Mouse (Mus musculus): ENCODE measurements around the gene Gadd45gip1. TPM values are rescaled to one million over a fixed set of nuclear protein-coding genes. Genes with fewer than 3 reads are reported as not detected.

The Gadd45gip1 gene
- polyA plus RNA-seq, 1 experiment from 2014 or later: 49.5 TPM

DNA sequence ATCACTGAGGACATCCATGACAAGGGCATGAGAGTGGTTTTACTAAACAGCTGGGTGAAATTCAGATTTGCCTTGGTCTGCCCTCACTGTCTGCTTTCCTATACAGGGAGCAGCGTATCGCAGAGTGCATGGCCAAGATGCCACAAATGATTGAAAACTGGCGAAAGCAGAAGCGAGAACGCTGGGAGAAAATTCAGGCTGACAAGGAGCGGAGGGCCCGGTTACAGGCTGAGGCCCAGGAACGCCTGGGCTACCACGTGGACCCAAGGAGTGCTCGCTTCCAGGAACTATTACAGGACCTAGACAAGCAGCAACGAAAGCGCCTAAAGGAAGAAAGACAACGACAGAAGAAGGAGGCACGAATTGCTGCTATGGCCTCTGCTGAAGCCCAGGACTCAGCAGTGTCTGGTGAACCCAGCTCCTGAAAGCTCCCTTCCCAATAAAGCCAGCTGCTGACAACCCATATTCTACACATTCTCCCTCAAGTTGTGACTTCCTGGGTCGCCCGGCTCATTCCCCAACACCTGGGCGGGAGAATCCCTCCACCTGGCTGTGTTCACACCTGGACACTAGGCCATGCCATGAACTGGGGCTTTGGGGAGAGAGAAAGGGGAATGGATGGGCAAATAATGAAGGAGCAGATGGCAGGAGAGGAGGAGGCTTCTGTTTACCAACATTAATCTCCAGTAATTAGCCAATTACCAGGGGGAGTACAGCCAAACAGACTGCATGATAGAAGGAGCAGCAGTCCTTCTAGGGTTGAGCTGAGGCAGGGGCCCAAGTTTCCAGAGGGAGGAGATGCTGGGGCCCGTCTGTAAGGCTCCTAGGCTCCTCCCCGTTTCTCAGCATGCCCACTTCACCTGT lies 2.9 kb downstream of the Gadd45gip1 start:
- Histone ChIP-seq H3K27ac (ENCODE audit: low read length) (peak overlapping the region; percentile 21; the same call in 1 of the 2 replicates), H3K4me3 (replicated peaks; ENCODE audit: low read length) (no peak overlapping the region), H3K9me3 (replicated peaks; ENCODE audit: control insufficient read depth, low read length) (no peaks in the 10 kb centered on the region), H3K27me3 (ENCODE audit: control insufficient read depth, insufficient read depth, low read length) (no peaks in the 10 kb centered on the region), H3K4me1 (ENCODE audit: control insufficient read depth, insufficient read depth, low read length) (peaks cover 20% of the 10 kb centered on the region), H3K4me2 (ENCODE audit: low read depth, low read length) (no peak overlapping the region), H3K36me3 (ENCODE audit: control insufficient read depth, insufficient read depth, low read length) (peaks cover 25% of the 10 kb centered on the region; the same call in 1 of the 2 replicates), H3K9ac (ENCODE audit: low read length) (no peak overlapping the region)
- no peak for ATAC-seq (ENCODE audit: insufficient read depth, low FRiP score)
- 82% methylated on average over 19 of the region's 19 CpGs for WGBS

DNA sequence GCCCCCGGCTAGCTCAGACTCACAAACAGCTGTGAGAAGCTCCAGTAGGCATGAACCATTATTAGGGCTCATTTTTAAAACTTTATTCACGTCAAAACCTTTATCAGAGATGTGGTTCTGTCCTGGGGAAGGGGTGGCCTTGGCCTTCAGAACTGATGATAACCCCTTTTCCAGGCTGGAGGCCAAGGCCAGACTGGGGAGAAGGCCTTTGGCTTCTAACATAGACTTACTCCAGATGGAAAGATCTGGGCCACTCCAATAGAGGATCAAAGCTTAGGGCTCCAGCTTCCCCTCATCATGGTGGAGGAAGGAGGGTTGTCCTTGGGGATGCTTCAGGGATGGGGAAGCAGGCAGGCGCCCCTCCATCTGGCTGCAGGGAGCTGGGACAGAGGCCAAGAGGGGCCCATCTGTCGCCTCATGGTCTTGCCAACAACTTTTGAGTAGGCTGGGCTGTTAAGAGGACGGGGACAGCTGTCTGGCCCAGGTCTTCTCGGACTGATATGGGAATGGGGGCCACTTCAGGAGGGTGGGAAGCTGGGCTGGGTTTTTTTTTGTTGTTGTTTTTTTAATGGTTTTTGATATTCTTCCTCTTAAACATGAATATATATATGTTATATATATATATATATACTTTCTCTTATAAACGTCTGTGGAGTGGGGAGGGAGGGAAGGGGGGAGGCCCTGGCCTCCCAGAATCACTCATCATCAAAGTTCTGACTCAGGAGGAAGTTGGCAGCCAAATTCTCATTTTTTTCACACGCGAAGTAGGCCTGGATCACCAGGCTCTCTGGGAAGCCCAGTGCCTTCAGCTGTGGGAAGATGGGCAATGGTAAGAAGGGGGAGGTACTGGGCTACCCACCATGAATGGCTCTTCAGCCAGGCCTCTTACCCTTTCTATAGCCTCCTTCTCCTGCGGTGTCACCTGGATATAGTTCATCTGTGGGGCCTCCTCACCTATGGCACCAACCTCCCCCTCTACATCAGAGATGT lies 3.8 kb downstream of the Gadd45gip1 start:
- Histone ChIP-seq H3K9ac (ENCODE audit: low read length) (0 out of 2 replicates have a peak overlapping the region, but pooled peaks have one; percentile 9), H3K27ac (ENCODE audit: low read length) (peak overlapping the region; percentile 52), H3K4me2 (ENCODE audit: low read depth, low read length) (no peak overlapping the region), H3K27me3 (ENCODE audit: control insufficient read depth, insufficient read depth, low read length) (no peaks in the 10 kb centered on the region), H3K9me3 (replicated peaks; ENCODE audit: control insufficient read depth, low read length) (no peaks in the 10 kb centered on the region), H3K4me3 (replicated peaks; ENCODE audit: low read length) (no peak overlapping the region), H3K36me3 (ENCODE audit: control insufficient read depth, insufficient read depth, low read length) (peaks cover 25% of the 10 kb centered on the region; the same call in 1 of the 2 replicates), H3K4me1 (ENCODE audit: control insufficient read depth, insufficient read depth, low read length) (peaks cover 26% of the 10 kb centered on the region)
- ATAC-seq (ENCODE audit: insufficient read depth, low FRiP score): peak; percentile 28; the same call in 1 of the 2 replicates
- WGBS: 56% methylated on average over 10 of the region's 10 CpGs

DNA sequence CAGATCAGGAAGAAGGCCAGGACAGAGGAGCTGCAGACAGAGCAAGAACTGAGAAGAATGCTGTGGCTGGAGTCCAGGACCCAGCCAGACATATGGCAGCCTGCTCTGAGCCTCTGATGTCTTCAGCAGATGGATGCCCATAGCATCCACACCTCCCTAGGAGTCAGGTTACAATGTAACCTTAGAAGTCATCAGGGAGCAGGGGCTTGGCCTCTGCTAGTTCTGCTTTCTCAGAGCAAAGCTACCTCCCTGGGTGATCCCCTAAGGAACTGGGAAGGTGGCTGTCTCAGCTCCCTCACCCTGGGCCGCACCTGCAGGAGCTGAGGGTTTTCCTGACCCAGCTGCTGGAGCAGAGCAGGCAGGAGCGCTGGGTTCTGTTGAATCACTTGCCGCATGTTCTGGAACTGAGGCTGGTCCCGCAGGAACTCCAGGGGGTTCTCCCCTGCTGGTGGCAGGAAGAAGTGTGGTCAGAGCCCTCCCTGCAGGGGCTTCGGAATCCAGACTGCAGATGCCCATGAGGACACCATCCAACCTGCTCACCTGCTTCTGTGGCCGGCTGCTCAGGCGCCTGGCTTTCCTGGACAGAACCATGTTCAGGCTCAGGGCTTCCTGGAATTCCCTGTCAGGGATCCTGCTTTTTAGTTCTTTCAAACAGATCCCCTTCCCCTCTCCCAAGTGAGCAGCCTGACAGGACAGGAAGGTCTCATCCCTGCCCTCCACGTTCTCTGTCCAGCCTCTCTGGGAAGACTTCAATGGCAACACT lies 6.0 kb downstream of the Gadd45gip1 start:
- Histone ChIP-seq H3K4me3 (replicated peaks; ENCODE audit: low read length) (no peak overlapping the region), H3K27me3 (ENCODE audit: control insufficient read depth, insufficient read depth, low read length) (no peaks in the 10 kb centered on the region), H3K9ac (ENCODE audit: low read length) (no peak overlapping the region), H3K4me2 (ENCODE audit: low read depth, low read length) (no peak overlapping the region), H3K36me3 (ENCODE audit: control insufficient read depth, insufficient read depth, low read length) (peaks cover 33% of the 10 kb centered on the region), H3K9me3 (replicated peaks; ENCODE audit: control insufficient read depth, low read length) (no peaks in the 10 kb centered on the region), H3K27ac (ENCODE audit: low read length) (no peak overlapping the region), H3K4me1 (ENCODE audit: control insufficient read depth, insufficient read depth, low read length) (peaks cover 26% of the 10 kb centered on the region)
- ATAC-seq (ENCODE audit: insufficient read depth, low FRiP score): no peak
- WGBS: 48% methylated on average over 8 of the region's 8 CpGs

DNA sequence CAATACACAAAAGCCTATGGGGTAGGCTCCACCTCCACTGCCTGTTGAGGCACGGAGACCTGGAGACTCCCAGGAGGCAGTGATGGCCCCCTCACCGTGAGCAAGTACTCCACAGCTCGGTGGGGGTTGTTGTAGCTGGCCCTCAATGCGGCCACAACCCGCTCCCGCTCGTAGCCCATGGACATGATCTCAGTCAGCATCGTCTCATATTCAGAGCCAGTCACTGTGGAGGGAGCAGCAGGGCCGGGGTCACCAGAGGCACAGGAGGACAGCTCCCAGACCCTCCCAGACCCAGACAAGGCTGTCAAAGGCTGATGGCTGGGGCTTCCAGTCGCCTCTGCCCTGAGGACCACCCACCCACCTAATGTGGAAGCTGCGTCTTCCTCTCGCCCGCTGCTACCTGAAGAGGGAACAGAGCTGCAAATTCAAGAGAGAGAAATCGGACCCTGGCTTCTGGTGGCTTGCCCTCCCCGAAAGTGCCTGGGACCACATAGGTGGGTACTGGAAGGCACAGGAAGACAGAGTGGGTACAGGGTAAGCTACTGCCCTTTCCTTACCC lies 6.7 kb downstream of the Gadd45gip1 start:
- Histone ChIP-seq H3K4me2 (ENCODE audit: low read depth, low read length) (no peak overlapping the region), H3K36me3 (ENCODE audit: control insufficient read depth, insufficient read depth, low read length) (peaks cover 40% of the 10 kb centered on the region), H3K4me3 (replicated peaks; ENCODE audit: low read length) (no peak overlapping the region), H3K9ac (ENCODE audit: low read length) (no peak overlapping the region), H3K27me3 (ENCODE audit: control insufficient read depth, insufficient read depth, low read length) (no peaks in the 10 kb centered on the region), H3K27ac (ENCODE audit: low read length) (no peak overlapping the region), H3K4me1 (ENCODE audit: control insufficient read depth, insufficient read depth, low read length) (peaks cover 22% of the 10 kb centered on the region), H3K9me3 (replicated peaks; ENCODE audit: control insufficient read depth, low read length) (no peaks in the 10 kb centered on the region)
- ATAC-seq (ENCODE audit: insufficient read depth, low FRiP score): no peak
- 76% methylated on average over 15 of the region's 15 CpGs for WGBS

DNA sequence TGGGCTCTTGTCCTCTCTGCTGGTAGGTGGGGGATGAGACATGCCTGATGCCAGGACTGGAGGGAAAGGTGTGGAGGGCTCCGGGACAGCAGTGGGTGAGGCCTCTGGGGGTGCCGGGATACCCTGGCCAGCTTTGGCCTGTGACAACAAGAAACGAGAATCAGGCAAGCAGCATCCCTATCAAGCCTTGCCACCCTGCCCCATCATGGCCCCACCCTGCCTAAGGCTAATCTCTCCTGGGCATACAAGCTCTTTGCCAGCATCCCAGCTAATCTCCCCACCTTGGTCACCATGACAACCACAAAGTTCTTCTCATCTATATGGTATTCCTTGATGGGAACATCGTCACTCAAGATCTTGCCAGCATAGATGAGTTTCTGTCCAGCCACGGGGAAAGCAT lies 7.2 kb downstream of the Gadd45gip1 start:
- 0 out of 2 replicates have a peak, but pooled peaks have one; percentile 3 for ATAC-seq (ENCODE audit: insufficient read depth, low FRiP score)
- H3K36me3 ChIP-seq (ENCODE audit: control insufficient read depth, insufficient read depth, low read length): peaks cover 45% of the 10 kb centered on the region
- H3K9me3 ChIP-seq (replicated peaks; ENCODE audit: control insufficient read depth, low read length): no peaks in the 10 kb centered on the region
- H3K4me3 ChIP-seq (replicated peaks; ENCODE audit: low read length): no peak overlapping the region
- WGBS: 83% methylated on average over 5 of the region's 5 CpGs
- H3K27ac ChIP-seq (ENCODE audit: low read length): no peak overlapping the region
- peaks cover 17% of the 10 kb centered on the region for H3K4me1 ChIP-seq (ENCODE audit: control insufficient read depth, insufficient read depth, low read length)
- H3K4me2 ChIP-seq (ENCODE audit: low read depth, low read length): no peak overlapping the region
- no peak overlapping the region for H3K9ac ChIP-seq (ENCODE audit: low read length)
- H3K27me3 ChIP-seq (ENCODE audit: control insufficient read depth, insufficient read depth, low read length): no peaks in the 10 kb centered on the region

DNA sequence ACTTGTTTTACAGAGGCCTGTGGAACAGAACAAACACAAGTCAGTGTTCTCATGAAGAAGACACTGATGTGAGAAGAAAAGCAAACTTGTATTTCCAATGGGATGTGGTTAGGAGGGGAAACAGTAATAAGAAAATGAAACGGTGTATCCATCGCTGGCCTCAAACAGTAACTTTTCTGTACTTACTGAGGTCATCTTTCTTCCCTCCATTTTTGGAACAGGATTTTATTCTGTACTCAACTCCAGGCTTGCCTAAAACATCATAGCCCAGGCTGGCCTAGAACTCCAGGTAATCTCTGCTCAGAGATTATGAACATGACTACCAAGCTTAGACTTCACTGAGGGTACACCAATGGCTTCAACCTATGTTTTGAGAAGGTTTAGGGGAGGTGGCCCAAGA lies 8.1 kb downstream of the Gadd45gip1 start:
- WGBS: 82% methylated on average over 2 of the region's 2 CpGs
- Histone ChIP-seq H3K4me3 (replicated peaks; ENCODE audit: low read length) (peak overlapping the region; percentile 86), H3K27ac (ENCODE audit: low read length) (no peak overlapping the region), H3K27me3 (ENCODE audit: control insufficient read depth, insufficient read depth, low read length) (no peaks in the 10 kb centered on the region), H3K9ac (ENCODE audit: low read length) (peak overlapping the region; percentile 90), H3K9me3 (replicated peaks; ENCODE audit: control insufficient read depth, low read length) (no peaks in the 10 kb centered on the region), H3K36me3 (ENCODE audit: control insufficient read depth, insufficient read depth, low read length) (peaks cover 50% of the 10 kb centered on the region), H3K4me1 (ENCODE audit: control insufficient read depth, insufficient read depth, low read length) (peaks cover 16% of the 10 kb centered on the region), H3K4me2 (ENCODE audit: low read depth, low read length) (peak overlapping the region; percentile 64)
- no peak for ATAC-seq (ENCODE audit: insufficient read depth, low FRiP score)

DNA sequence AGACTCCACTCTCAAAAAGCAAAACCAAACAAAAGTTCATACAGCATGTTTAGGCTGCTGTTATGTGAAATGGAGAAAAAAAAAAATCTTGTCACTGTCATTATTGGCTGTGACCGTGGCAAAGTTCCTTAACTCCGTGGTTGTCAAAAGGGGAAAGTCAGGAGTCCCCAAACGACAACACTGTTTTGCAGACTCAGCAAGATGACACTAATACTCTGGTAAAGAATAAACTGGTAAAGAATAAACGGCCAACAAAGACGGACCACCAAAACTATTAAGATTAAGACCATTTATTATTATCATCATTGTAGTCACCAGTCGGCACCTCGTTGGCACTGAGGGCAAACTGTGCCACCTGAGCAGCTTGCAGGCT lies 8.5 kb downstream of the Gadd45gip1 start:
- H3K4me3 ChIP-seq (replicated peaks; ENCODE audit: low read length): peak overlapping the region; percentile 86
- H3K27ac ChIP-seq (ENCODE audit: low read length): peak overlapping the region; percentile 91
- peaks cover 52% of the 10 kb centered on the region for H3K36me3 ChIP-seq (ENCODE audit: control insufficient read depth, insufficient read depth, low read length)
- H3K27me3 ChIP-seq (ENCODE audit: control insufficient read depth, insufficient read depth, low read length): no peaks in the 10 kb centered on the region
- H3K9ac ChIP-seq (ENCODE audit: low read length): peak overlapping the region; percentile 90
- peaks cover 16% of the 10 kb centered on the region for H3K4me1 ChIP-seq (ENCODE audit: control insufficient read depth, insufficient read depth, low read length)
- 1% methylated on average over 7 of the region's 7 CpGs for WGBS
- no peak for ATAC-seq (ENCODE audit: insufficient read depth, low FRiP score)
- peak overlapping the region; percentile 64 for H3K4me2 ChIP-seq (ENCODE audit: low read depth, low read length)
- H3K9me3 ChIP-seq (replicated peaks; ENCODE audit: control insufficient read depth, low read length): no peaks in the 10 kb centered on the region

DNA sequence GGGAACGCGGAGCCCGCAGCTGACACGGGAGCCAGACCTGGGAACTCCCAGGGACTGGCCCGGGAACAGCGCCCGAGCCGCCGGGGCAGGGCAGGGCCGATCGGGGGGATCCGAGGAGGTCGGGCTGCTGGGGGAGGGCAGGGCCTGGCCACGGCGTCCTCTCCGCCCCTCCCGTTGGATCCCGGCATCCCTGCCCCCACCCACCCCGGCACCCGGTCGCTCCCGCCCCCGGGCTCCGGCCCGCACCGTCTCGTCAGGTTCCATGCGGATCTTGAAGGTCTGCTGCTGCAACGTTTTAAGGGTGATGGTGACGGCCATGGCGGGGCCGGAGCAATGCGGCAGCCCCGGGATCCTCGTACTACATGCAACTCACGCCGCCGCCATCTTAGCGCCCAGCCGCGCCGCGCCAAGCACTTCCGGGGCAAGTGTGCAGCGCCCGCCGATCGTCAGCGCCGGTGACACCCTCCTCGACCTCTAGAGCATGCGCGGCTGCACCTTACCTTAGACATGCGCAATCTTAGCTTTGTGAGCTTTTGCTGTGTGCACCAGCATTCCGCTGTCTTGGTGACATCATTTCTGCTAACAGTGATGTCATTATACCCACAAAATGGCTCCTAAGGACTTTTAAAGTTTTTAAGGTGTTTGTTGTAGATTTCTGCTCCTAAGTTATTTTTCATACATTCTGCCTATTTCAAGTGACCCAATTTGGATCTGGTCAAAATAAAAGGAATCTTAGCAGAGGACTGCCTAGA lies 9.1 kb downstream of the Gadd45gip1 start, which contains the start of gene Rad23a:
TSS of gene Rad23a (minus strand) at position 418 of the 752 bp plus-strand sequence.
- no peaks in the 10 kb centered on the region for H3K9me3 ChIP-seq (replicated peaks; ENCODE audit: control insufficient read depth, low read length)
- peak; percentile 94 for ATAC-seq (ENCODE audit: insufficient read depth, low FRiP score)
- H3K4me2 ChIP-seq (ENCODE audit: low read depth, low read length): peak within 1 kb of the TSS; percentile 64
- peaks cover 19% of the 10 kb centered on the region for H3K4me1 ChIP-seq (ENCODE audit: control insufficient read depth, insufficient read depth, low read length)
- peak within 1 kb of the TSS; percentile 91 for H3K27ac ChIP-seq (ENCODE audit: low read length)
- peak within 1 kb of the TSS; percentile 90 for H3K9ac ChIP-seq (ENCODE audit: low read length)
- under 1% methylated on average over 55 of the region's 55 CpGs for WGBS
- H3K36me3 ChIP-seq (ENCODE audit: control insufficient read depth, insufficient read depth, low read length): peaks cover 57% of the 10 kb centered on the region
- H3K4me3 ChIP-seq (replicated peaks; ENCODE audit: low read length): peak within 1 kb of the TSS; percentile 86
- no peaks in the 10 kb centered on the region for H3K27me3 ChIP-seq (ENCODE audit: control insufficient read depth, insufficient read depth, low read length)
